Mouse (Mus musculus) kidney, adult 2 months (tissue): ENCODE results near the gene Ptprk. TPM values are rescaled to one million over a fixed set of nuclear protein-coding genes. Genes with fewer than 3 reads are reported as not detected.
A peak's percentile ranks its signal among the peaks of the same experiment; 100 is the strongest.

Experiments used
- DNase-seq: peaks from one replicate; pipeline ENCODE4 v3.0.0; 2021
- H3K27ac ChIP-seq: fragments of 200-500 bp; 2 replicates; pipeline ENCODE4 v1.5.1; 2012; ENCODE audit warnings: low read depth, low read length, control low read depth, inconsistent platforms; ENCODE audit not compliant: insufficient read depth
- H3K27me3 ChIP-seq: fragments of 200-500 bp; replicated peaks from 2 replicates; pipeline ENCODE4 v1.6.1; 2012; ENCODE audit warnings: mild to moderate bottlenecking, moderate library complexity, low read length, inconsistent platforms; ENCODE audit not compliant: control insufficient read depth, insufficient read depth
- H3K36me3 ChIP-seq: fragments of 200-500 bp; 2 replicates; pipeline ENCODE4 v1.6.1; 2012; ENCODE audit warnings: mild to moderate bottlenecking, moderate library complexity, low read length, inconsistent platforms; ENCODE audit not compliant: control insufficient read depth, insufficient read depth
- H3K4me1 ChIP-seq: fragments of 200-500 bp; 2 replicates; pipeline ENCODE4 v1.6.1; 2011; ENCODE audit warnings: low read length; ENCODE audit not compliant: control insufficient read depth, insufficient read depth
- H3K4me3 ChIP-seq: fragments of 200-500 bp; 2 replicates; pipeline ENCODE4 v1.5.1; 2011; ENCODE audit warnings: mild to moderate bottlenecking, low read depth, low read length, control low read depth; ENCODE audit not compliant: insufficient read depth
- CTCF ChIP-seq: fragments of 200-500 bp; conservative IDR thresholded peaks from 2 replicates; pipeline ENCODE4 v1.5.1; 2011; ENCODE audit warnings: low read depth, mild to moderate bottlenecking, control low read depth, low read length, moderate library complexity, mixed read lengths; ENCODE audit not compliant: insufficient read depth, insufficient read length
- POLR2A ChIP-seq: fragments of 200-500 bp; IDR thresholded peaks from one replicate; pipeline ENCODE4 v1.6.1; 2011; ENCODE audit warnings: low read depth, low read length, control low read depth
- WGBS: fragments of 180-500 bp; shearing (Covaris S2); methylation state at CpG from one replicate; pipeline ENCODE4 v1.1.7; 2018; 5-methylcytosine and 5-hydroxymethylcytosine counted together
- polyA plus RNA-seq: library from polyadenylated mRNA; depleted of rRNA; stranded (reverse); fragments of >200 nt; gene quantifications from 2 replicates; pipeline ENCODE4 v1.2.3, GENCODE M21; 2012

The Ptprk gene
- polyA plus RNA-seq, 1 experiment, result 50.2 TPM

- Histone ChIP-seq H3K36me3 (no peaks in the 10 kb centered on the region), H3K27ac (no peak overlapping the region), H3K4me3 (no peak overlapping the region), H3K4me1 (peaks cover 8% of the 10 kb centered on the region), H3K27me3 (no peaks in the 10 kb centered on the region)
- no peak for TF ChIP-seq POLR2A
- no peak for TF ChIP-seq CTCF
- DNase-seq, result no peak
These were observed 86.7 kb downstream of the Ptprk start for GRCm38 (mm10) chr10:28161306-28161705.

DNA sequence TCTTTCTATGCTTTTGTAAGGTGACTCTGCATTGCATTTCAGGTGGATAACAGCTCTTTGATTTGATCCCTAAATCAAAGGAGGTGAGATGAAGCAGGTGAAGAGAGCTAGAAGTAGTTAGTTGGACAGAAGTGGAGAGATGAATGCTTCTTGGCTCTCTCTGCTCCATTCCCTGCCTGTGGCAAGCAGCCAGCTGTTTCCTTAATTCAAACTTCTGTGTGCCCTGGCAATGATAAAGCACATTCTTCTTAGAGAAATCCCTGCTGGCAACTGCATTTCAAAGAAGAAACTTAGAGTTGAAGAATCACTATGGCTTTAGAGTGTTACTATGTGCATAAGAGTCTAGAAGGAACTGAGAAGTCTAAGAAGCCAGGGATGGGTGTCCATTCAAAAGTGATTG lies 89.6 kb downstream of the Ptprk start:
- Histone ChIP-seq H3K27ac (no peak overlapping the region), H3K27me3 (no peaks in the 10 kb centered on the region), H3K4me3 (no peak overlapping the region), H3K36me3 (no peaks in the 10 kb centered on the region), H3K4me1 (peaks cover 12% of the 10 kb centered on the region)
- peak; percentile 60 for DNase-seq
- TF ChIP-seq POLR2A (no peak), CTCF (no peak)

DNA sequence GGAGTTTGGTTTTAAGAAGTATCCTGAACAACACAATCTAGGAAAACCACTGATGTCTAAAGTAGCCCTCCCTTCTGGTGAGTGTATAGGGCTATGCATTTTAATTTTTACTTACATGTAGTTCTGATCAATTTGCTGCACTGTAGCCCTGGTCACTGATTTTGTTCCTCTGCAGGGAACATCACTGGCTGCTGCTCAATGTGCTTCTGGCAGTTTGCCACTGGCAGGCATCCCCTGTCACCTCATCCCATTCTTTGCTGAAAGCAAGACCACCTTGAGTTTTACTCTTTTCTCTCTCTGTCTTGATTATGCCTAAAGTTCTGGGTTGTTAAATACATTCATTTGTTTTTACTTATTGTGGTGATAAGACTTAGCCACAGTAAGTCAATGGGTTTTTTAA lies 90.1 kb downstream of the Ptprk start:
- DNase-seq, result no peak
- Histone ChIP-seq H3K27ac (no peak overlapping the region), H3K27me3 (no peaks in the 10 kb centered on the region), H3K4me3 (no peak overlapping the region), H3K36me3 (no peaks in the 10 kb centered on the region), H3K4me1 (peaks cover 12% of the 10 kb centered on the region)
- TF ChIP-seq CTCF (no peak), POLR2A (no peak)

DNA sequence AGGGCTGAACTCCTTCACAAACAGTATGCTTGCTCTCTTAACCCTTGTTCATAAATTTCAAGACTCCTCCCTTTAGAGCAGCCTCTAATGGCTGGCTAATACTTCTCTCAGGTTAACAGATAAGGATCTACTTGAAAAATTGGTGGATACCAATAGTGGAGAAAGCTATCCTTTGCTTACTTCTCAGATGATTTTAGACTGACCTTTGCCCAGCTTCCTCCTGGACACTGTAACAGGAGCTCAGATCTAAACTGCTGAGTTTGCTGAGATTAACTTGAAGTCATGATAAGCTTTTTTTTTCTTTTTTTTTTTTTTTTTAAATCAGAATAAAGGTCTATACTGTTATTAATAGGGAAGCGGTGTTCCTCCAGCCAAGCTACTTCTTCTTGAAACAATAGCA lies 92.0 kb downstream of the Ptprk start:
- Histone ChIP-seq H3K4me3 (no peak overlapping the region), H3K4me1 (peaks cover 10% of the 10 kb centered on the region), H3K36me3 (no peaks in the 10 kb centered on the region), H3K27me3 (no peaks in the 10 kb centered on the region), H3K27ac (peak overlapping the region; percentile 71; the same call in 1 of the 2 replicates)
- DNase-seq, result peak; percentile 63
- WGBS, result 74% methylated on average over 1 of the region's 1 CpGs
- no peak for TF ChIP-seq POLR2A
- no peak for TF ChIP-seq CTCF

DNA sequence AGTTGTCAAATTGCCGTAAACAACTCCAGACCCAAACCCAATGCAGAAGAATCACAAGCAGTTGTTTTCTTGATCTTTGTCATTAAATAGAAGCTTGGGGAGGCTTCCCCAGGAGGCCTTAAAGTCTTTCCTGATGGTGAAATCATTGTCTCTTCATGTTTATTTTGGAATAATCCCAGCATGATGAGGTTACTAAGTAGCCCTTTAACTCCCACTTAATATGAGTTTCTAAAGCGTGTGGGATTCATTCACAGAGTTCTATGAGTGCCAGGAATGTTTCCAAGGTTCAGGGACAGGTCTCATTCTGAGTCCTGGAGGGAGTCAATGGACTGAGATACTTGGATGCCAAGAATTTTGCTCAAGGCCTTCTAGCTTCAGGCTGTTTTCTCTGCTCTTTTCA lies 92.5 kb downstream of the Ptprk start:
- WGBS, result 32% methylated on average over 2 of the region's 2 CpGs

GRCm38 (mm10) chr10:28171196-28171595 lies 96.6 kb downstream of the Ptprk start:
- Histone ChIP-seq H3K27me3 (no peaks in the 10 kb centered on the region), H3K4me3 (no peak overlapping the region), H3K36me3 (no peaks in the 10 kb centered on the region), H3K4me1 (peaks cover 4% of the 10 kb centered on the region; the same call in 1 of the 2 replicates), H3K27ac (no peak overlapping the region)
- no peak for DNase-seq
- WGBS, result 97% methylated on average over 1 of the region's 1 CpGs
- TF ChIP-seq POLR2A, result no peak
- no peak for TF ChIP-seq CTCF

More for the DNA sequence above, 92.5 kb downstream of the Ptprk start:
- Histone ChIP-seq H3K4me1 (peaks cover 10% of the 10 kb centered on the region), H3K27ac (peak overlapping the region; percentile 71), H3K4me3 (no peak overlapping the region), H3K27me3 (no peaks in the 10 kb centered on the region), H3K36me3 (no peaks in the 10 kb centered on the region)
- DNase-seq, result peak; percentile 70
- TF ChIP-seq CTCF (no peak), POLR2A (no peak)

- Histone ChIP-seq H3K27me3 (no peaks in the 10 kb centered on the region), H3K27ac (no peak overlapping the region), H3K4me1 (peaks cover 9% of the 10 kb centered on the region; the same call in 1 of the 2 replicates), H3K36me3 (no peaks in the 10 kb centered on the region), H3K4me3 (no peak overlapping the region)
- DNase-seq, result no peak
- 54% methylated on average over 4 of the region's 4 CpGs for WGBS
- TF ChIP-seq POLR2A (no peak), CTCF (no peak)
These were observed 104.3 kb downstream of the Ptprk start for GRCm38 (mm10) chr10:28178876-28179275.

DNA sequence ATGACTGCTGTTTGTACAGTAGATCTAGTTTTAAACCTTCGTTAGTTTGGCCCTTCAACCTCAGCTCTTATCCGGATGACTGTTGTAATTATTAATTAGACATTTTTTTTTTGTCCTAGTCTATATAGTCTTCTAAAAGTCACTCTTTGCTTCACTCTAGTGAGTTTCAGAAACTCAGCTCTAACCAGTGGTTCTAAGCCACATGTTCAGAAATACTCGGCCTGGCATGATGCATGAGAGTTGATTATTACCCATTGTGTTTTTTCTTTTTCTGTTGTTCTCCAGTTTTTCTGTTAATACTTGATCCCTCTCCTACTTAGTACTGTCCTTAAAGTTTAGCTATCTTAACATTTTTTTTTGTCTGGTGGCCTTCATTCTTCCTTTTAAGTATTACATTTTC lies 107.5 kb downstream of the Ptprk start:
- no peaks in the 10 kb centered on the region for H3K36me3 ChIP-seq
- peaks cover 27% of the 10 kb centered on the region for H3K4me1 ChIP-seq
- WGBS, result 46% methylated on average over 3 of the region's 3 CpGs
- TF ChIP-seq POLR2A (no peak), CTCF (no peak)
- H3K4me3 ChIP-seq, result no peak overlapping the region
- DNase-seq, result peak; percentile 63
- no peaks in the 10 kb centered on the region for H3K27me3 ChIP-seq
- no peak overlapping the region for H3K27ac ChIP-seq
